Mouse (Mus musculus) hindbrain, embryonic 16.5 days (tissue): ENCODE measurements around the gene Psmb1. TPM values are rescaled to one million over a fixed set of nuclear protein-coding genes. Genes with fewer than 3 reads are reported as not detected.
"Not testable (repeated sequence)": the region's sequence is repeated elsewhere in the genome, so short reads cannot be mapped to it uniquely, and the experiment has no call there.

Source experiments
- ATAC-seq: fragments of 200-750 bp; cut with Nextera tagmentation; 2 replicates; pipeline ENCODE4 v1.8.0; 2017; ENCODE audit warnings: moderate TSS enrichment, moderate library complexity
- H3K27ac ChIP-seq: fragments of 300-500 bp; sonication (generic); 2 replicates; pipeline ENCODE4 v1.5.1; 2014; ENCODE audit warnings: low read depth, mild to moderate bottlenecking, control low read depth, low read length, moderate library complexity
- H3K27me3 ChIP-seq: fragments of 300-500 bp; sonication (generic); replicated peaks from 2 replicates; pipeline ENCODE4 v1.6.1; 2014; ENCODE audit warnings: low read length; ENCODE audit not compliant: control insufficient read depth, insufficient read depth
- H3K36me3 ChIP-seq: fragments of 300-500 bp; sonication (generic); 2 replicates; pipeline ENCODE4 v1.6.1; 2014; ENCODE audit warnings: mild to moderate bottlenecking, low read length, moderate library complexity, mixed read lengths; ENCODE audit not compliant: control insufficient read depth, insufficient read depth
- H3K4me1 ChIP-seq: fragments of 300-500 bp; sonication (generic); 2 replicates; pipeline ENCODE4 v1.6.1; 2014; ENCODE audit warnings: low read depth, low read length; ENCODE audit not compliant: control insufficient read depth, insufficient read depth
- H3K4me2 ChIP-seq: fragments of 300-500 bp; sonication (generic); 2 replicates; pipeline ENCODE4 v1.6.1; 2014; ENCODE audit warnings: mild to moderate bottlenecking, low read length, control low read depth, moderate library complexity
- H3K4me3 ChIP-seq: fragments of 300-500 bp; sonication (generic); 2 replicates; pipeline ENCODE4 v1.5.1; 2014; ENCODE audit warnings: mild to moderate bottlenecking, low read length, control low read depth, moderate library complexity
- H3K9ac ChIP-seq: fragments of 300-500 bp; sonication (generic); 2 replicates; pipeline ENCODE4 v1.6.1; 2014; ENCODE audit warnings: low read depth, mild to moderate bottlenecking, control low read depth, low read length, moderate library complexity
- H3K9me3 ChIP-seq: fragments of 300-500 bp; sonication (generic); 2 replicates; pipeline ENCODE4 v1.6.1; 2014; ENCODE audit warnings: mild to moderate bottlenecking, low read length, moderate library complexity; ENCODE audit not compliant: control insufficient read depth
- WGBS: fragments of 180-500 bp; shearing (Covaris S2); extraction: QIAGEN DNeasy Blood & Tissue Kit; methylation state at CpG from one replicate; pipeline ENCODE4 v1.1.7; 2014; 5-methylcytosine and 5-hydroxymethylcytosine counted together
- polyA plus RNA-seq: library from polyadenylated mRNA; unstranded; fragments of >200 nt; fragmentation: Nextera tagmentation; extraction: Ambion mirVana; gene quantifications from 2 replicates; pipeline ENCODE4 v1.2.1, GENCODE M21; 2015

The Psmb1 gene
- polyA plus RNA-seq, result 227 and 248 TPM in 2 replicates

DNA sequence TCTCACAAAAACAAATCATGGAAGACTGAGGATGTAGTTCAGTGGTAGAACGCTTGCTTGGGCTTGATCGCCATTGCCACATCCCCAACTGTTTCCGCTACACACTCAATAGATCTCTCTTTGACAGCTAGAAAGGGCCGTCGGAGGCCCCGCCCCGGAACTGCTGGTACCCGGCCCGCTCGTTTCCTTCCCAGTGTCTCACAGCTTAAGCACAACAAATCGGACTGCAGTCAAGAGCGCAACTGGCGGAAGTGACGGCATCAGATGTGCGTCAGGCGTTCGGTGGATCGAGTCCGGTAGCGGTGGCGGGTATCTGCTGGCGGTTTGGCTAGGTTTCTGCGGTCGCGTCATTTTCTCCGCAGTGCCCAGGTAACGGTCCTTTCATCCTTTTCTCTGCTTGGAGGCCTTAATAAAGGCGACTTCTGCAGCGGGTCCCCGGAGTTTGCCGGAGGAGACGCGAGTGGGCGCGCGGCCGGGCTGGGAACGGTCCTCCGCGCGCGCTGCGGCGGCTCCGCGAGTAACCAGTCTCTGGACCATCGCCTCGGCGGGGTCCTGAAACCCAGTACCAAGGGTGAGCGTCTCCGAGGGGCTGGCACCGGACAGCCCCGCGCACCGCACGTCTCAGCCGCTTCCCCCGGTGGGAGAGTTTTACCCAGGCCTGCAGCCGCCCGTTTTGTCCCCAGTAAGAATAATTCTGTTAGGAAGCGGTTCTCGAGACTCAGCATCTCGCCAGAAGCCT is at the start of gene Psmb1, which contains the start of gene Tbp:
Psmb1 (minus strand) TSS at position 96 of the 739 bp plus-strand sequence.
Tbp (plus strand) TSS at position 233 of the 739 bp plus-strand sequence.
- H3K9ac ChIP-seq, result peak within 1 kb of the TSS; percentile 90
- ATAC-seq, result peak; percentile 93
- H3K27ac ChIP-seq, result peak within 1 kb of the TSS; percentile 96
- H3K4me1 ChIP-seq, result peaks cover 31% of the 10 kb centered on the region
- H3K9me3 ChIP-seq, result no peaks in the 10 kb centered on the region
- peak within 1 kb of the TSS; percentile 91 for H3K4me3 ChIP-seq
- WGBS, result under 1% methylated on average over 61 of the region's 63 CpGs
- H3K27me3 ChIP-seq, result no peaks in the 10 kb centered on the region
- H3K36me3 ChIP-seq, result peaks cover 10% of the 10 kb centered on the region
- peak within 1 kb of the TSS; percentile 86 for H3K4me2 ChIP-seq

GRCm38 (mm10) chr17:15546440-15546839 is 46.9 kb upstream of the Psmb1 start:
- Histone ChIP-seq H3K27ac (no peak overlapping the region), H3K4me1 (no peaks in the 10 kb centered on the region), H3K4me3 (no peak overlapping the region), H3K27me3 (no peaks in the 10 kb centered on the region), H3K9me3 (no peaks in the 10 kb centered on the region), H3K4me2 (no peak overlapping the region), H3K9ac (no peak overlapping the region), H3K36me3 (no peaks in the 10 kb centered on the region)
- WGBS, result 70% methylated on average over 4 of the region's 4 CpGs
- no peak for ATAC-seq

DNA sequence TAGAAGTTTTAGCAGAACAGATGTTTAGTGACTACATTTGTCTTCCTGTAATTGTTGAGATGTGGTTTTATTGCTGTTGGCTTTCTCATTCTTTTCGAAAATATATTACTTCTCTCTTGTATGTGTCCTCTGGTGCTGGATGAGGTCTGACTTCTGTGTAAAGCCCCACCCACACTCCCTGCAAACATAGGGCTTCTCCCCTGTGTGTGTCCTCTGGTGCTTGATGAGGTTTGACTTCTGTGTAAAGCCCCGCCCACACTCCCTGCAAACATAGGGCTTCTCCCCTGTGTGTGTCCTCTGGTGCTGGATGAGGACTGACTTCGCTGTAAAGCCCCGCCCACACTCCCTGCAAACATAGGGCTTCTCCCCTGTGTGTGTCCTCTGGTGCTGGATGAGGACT is 44.3 kb upstream of the Psmb1 start:
- WGBS, result 90% methylated on average over 2 of the region's 4 CpGs
- not testable (repeated sequence) for H3K4me3 ChIP-seq, H3K4me2 ChIP-seq, H3K4me1 ChIP-seq, H3K27ac ChIP-seq, H3K9me3 ChIP-seq, H3K36me3 ChIP-seq, H3K9ac ChIP-seq, H3K27me3 ChIP-seq, ATAC-seq

GRCm38 (mm10) chr17:15540309-15540708 is 40.8 kb upstream of the Psmb1 start:
- H3K4me1 ChIP-seq, result no peaks in the 10 kb centered on the region
- H3K36me3 ChIP-seq, result no peaks in the 10 kb centered on the region
- H3K27ac ChIP-seq, result no peak overlapping the region
- 73% methylated on average over 4 of the region's 4 CpGs for WGBS
- no peak overlapping the region for H3K9ac ChIP-seq
- peaks cover 4% of the 10 kb centered on the region; the same call in 1 of the 2 replicates for H3K27me3 ChIP-seq
- H3K4me3 ChIP-seq, result no peak overlapping the region
- no peak overlapping the region for H3K4me2 ChIP-seq
- no peaks in the 10 kb centered on the region for H3K9me3 ChIP-seq
- no peak for ATAC-seq

DNA sequence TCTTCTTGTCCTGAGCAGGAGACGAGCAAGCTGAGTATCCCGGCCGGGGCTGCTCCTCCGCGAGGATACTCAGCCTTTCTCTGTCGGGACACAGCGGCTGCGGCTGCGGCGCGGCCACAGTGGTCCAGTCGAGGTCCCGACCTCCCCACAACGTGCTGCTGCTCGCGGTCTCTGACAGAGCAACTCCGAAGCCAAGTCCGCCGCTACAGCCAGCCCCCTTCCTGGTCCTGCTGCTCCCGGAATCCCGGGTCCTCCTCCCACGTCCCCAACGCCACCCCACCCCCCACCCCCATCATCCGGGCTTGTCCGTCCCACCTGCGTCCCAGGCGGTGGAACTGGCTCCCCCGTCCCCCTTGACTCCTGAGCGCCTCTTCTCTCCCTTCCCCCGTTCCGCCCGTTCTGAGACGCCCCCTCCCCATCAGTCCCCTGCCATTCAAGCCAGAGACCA is 36.9 kb upstream of the Psmb1 start:
- H3K4me3 ChIP-seq, result peak overlapping the region; percentile 47
- no peaks in the 10 kb centered on the region for H3K4me1 ChIP-seq
- peak overlapping the region; percentile 58 for H3K9ac ChIP-seq
- peak; percentile 71 for ATAC-seq
- H3K27ac ChIP-seq, result no peak overlapping the region
- peaks cover 4% of the 10 kb centered on the region; the same call in 1 of the 2 replicates for H3K27me3 ChIP-seq
- under 1% methylated on average over 33 of the region's 33 CpGs for WGBS
- no peaks in the 10 kb centered on the region for H3K36me3 ChIP-seq
- no peaks in the 10 kb centered on the region for H3K9me3 ChIP-seq
- H3K4me2 ChIP-seq, result peak overlapping the region; percentile 83

DNA sequence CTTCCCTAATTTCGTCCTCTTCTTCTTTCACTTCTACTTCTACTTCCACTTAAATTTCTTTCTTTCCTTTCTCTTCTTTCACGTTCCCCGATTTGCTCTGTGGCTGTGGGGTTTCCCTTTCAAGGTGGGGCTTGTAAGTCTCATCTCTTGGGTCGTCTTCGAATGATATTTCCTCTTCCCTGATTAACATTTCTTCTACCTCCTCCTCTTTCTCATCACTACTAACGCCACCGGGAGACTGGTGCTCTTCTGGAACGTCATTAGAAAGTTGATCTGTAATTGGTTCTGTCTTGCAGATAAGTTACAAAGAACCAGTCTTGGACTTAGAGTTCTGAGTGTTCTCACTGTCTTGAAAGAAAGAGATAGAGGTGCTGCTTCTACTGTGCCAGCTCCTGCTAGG is 36.4 kb upstream of the Psmb1 start:
- no peak overlapping the region for H3K9ac ChIP-seq
- no peaks in the 10 kb centered on the region for H3K36me3 ChIP-seq
- peak overlapping the region; percentile 83 for H3K4me2 ChIP-seq
- H3K27ac ChIP-seq, result no peak overlapping the region
- WGBS, result 19% methylated on average over 8 of the region's 8 CpGs
- peaks cover 4% of the 10 kb centered on the region; the same call in 1 of the 2 replicates for H3K27me3 ChIP-seq
- H3K4me1 ChIP-seq, result no peaks in the 10 kb centered on the region
- ATAC-seq, result 0 out of 2 replicates have a peak, but pooled peaks have one; percentile 6
- no peaks in the 10 kb centered on the region for H3K9me3 ChIP-seq
- peak overlapping the region; percentile 47 for H3K4me3 ChIP-seq

GRCm38 (mm10) chr17:15535162-15535800 is 35.7 kb upstream of the Psmb1 start:
- no peaks in the 10 kb centered on the region for H3K9me3 ChIP-seq
- no peak overlapping the region for H3K27ac ChIP-seq
- ATAC-seq, result no peak
- WGBS, result 66% methylated on average over 10 of the region's 11 CpGs
- H3K36me3 ChIP-seq, result no peaks in the 10 kb centered on the region
- peaks cover 4% of the 10 kb centered on the region; the same call in 1 of the 2 replicates for H3K27me3 ChIP-seq
- H3K4me1 ChIP-seq, result no peaks in the 10 kb centered on the region
- no peak overlapping the region for H3K9ac ChIP-seq
- H3K4me3 ChIP-seq, result no peak overlapping the region
- H3K4me2 ChIP-seq, result no peak overlapping the region

- H3K27me3 ChIP-seq, result no peaks in the 10 kb centered on the region
- peaks cover 14% of the 10 kb centered on the region for H3K4me1 ChIP-seq
- no peak overlapping the region for H3K9ac ChIP-seq
- WGBS, result 5% methylated on average over 5 of the region's 5 CpGs
- no peaks in the 10 kb centered on the region for H3K9me3 ChIP-seq
- ATAC-seq, result no peak
- H3K27ac ChIP-seq, result no peak overlapping the region
- no peak overlapping the region for H3K4me2 ChIP-seq
- no peaks in the 10 kb centered on the region for H3K36me3 ChIP-seq
- H3K4me3 ChIP-seq, result no peak overlapping the region
Measured at GRCm38 (mm10) chr17:15530141-15530540, 30.6 kb upstream of the Psmb1 start.

DNA sequence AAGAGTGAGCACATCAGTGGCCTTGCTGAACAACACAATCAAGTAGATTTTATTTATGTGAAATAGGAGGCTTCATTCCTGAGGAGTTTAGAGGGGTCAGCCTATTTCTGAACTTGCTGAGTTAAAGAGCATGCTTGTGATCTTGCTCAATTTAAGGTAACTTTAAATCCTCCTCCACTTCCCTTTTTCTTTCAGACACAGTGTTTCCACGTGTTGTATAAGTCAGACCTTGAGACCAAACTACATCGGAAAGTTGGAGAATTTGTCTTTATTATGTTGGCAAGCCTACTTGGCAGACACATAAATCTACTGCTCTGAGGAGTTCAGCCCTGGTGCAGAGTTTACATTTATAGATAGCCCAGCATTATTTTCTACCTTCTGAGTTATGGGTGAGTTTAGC is 29.3 kb upstream of the Psmb1 start:
- Histone ChIP-seq H3K4me3 (no peak overlapping the region), H3K36me3 (peaks cover 11% of the 10 kb centered on the region; the same call in 1 of the 2 replicates), H3K27me3 (no peaks in the 10 kb centered on the region), H3K9me3 (no peaks in the 10 kb centered on the region), H3K4me1 (peaks cover 15% of the 10 kb centered on the region), H3K9ac (no peak overlapping the region), H3K4me2 (no peak overlapping the region), H3K27ac (no peak overlapping the region)
- WGBS, result 80% methylated on average over 2 of the region's 2 CpGs
- ATAC-seq, result no peak
